Mouse (Mus musculus): ENCODE measurements around the gene Snrnp40.

Gene Snrnp40

DNA sequence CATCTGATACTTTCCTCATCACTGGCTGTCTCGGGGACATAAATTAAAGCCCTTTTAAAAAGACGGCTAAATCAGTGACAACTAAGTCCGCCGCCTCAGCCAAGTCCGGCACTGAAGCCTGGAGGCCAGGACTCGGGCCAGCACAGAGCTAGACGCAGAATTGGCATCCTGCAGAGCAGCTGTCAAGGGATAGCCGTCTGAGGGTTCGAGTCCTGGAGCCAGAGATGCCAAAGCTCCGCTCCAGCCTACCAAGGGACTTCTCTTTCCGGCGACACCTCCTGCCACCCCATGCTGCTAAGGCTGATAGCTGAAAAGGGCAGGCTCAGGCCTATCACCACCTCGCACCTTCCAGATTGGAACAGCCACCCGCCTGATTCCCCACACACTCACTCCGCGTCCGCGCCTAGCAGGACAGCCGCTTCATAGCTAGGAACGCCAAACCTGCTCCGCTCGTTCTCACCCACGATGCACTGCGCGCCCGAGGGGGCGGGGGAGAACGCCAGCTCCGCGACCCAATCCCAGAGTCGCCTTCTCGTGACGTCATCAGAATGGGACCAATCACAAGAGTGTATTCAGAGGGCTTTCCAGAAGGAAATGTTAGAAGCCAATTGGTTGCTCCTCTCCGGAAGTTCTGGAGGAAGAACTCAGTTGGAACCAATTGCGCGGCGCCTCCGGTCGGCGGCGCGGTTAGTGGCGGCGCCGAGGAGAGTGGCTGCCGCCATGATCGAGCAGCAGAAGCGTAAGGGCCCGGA, at the start of gene Snrnp40, which contains the start of gene Zcchc17:
Gene Snrnp40 (plus strand): TSS at position 647 of the 752 bp plus-strand sequence.
Gene Zcchc17 (minus strand): TSS at position 458 of the 752 bp plus-strand sequence.
- ATAC-seq (ENCODE audit: low TSS enrichment) = peak; percentile 99

DNA sequence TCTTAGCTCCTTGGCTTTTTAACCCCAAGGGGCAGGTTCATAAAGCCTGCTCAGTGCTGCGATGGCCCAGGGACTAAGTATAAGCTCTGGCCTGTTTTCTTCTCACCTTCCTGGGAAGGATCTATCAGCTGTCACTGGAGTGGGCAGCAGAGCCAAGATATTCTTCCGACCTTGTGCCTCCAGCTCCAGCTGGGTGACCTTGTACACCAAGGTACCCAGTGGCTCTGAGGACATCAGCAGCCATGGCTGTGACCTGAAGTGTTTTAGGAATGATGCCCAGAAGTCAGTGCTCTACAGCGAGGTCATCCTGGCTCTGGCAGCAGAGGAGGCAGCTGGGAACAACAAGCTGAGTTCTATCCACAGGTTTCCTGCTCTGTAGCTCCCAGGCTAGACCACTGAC, 47.4 kb upstream of the Snrnp40 start:
- ATAC-seq (ENCODE audit: low TSS enrichment) = no peak

DNA sequence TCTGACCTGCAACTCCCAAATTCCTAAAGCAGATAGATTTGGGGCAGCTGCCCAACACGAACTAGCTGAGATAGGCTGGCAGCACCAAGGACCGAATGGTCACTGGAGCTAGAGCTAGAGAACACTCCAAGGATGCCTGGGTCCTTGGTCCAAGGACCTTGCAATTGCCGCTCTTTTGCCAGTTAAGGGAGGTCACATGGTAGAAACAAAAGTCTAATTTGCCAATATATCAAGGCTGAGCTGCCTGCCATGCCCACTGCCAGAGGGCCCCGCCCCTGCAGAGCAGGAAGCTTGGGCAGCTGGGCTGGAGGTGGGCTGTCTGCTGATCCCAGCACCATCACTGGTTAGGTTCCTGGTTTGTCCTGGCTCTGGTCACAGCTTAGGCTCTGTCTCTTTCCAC, 46.4 kb upstream of the Snrnp40 start:
- ATAC-seq (ENCODE audit: low TSS enrichment) = no peak

DNA sequence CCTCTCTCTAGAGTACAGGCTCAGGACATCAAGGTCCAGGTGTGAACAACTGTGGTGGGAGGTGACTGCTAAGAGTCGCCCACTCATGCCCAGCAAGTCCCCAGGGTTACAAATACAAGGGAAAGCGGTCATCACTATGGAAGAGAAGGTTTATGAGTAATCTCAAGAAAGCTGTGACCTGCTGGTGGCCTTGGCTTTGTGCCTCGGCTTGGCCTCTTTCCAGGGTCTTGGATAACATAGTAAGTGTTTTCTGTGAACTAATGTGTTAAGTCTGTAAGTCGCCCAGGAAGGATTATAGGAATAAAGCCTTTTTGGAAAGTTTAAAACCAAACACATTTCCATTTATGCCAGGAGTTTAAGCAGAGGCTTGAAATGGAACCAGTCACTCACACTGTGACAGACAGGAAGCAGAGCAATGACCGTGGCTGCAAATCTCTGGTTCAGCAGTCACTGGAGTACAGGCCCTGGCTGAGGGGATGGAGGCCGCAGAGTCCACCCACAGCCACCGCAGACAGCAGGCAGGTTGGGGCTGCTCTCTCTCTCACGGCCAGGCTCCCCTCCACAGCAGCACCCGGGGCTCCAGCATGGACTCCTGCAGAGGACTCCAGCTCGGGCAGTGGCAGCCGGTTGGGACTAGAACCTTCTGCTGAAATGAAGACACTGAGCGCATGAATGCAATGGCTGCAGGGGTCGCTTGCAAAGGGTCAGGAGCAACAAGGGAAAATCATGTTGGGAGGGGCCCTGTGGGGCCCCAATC, 44.0 kb upstream of the Snrnp40 start:
- no peak for ATAC-seq (ENCODE audit: low TSS enrichment)

DNA sequence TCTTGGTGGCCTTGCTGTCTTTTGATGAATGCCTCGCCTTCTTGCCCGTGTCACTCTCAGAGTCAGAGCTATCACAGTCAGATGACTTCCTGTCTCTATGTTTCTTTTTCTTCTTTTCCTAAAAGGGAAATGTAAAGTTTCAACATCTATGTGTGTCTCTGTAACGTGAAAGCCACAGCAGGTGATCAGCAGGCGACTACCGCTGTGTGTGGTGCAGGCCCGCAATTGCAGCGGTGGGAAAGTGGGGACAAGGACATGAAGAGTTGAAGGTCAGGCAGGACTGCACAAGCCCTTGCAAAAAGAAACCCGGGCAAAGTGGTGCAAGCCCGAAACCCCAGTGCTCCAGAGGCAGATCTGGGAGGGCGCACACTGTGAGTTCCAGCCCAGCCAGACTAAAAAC, 43.2 kb upstream of the Snrnp40 start:
- no peak for ATAC-seq (ENCODE audit: low TSS enrichment)

DNA sequence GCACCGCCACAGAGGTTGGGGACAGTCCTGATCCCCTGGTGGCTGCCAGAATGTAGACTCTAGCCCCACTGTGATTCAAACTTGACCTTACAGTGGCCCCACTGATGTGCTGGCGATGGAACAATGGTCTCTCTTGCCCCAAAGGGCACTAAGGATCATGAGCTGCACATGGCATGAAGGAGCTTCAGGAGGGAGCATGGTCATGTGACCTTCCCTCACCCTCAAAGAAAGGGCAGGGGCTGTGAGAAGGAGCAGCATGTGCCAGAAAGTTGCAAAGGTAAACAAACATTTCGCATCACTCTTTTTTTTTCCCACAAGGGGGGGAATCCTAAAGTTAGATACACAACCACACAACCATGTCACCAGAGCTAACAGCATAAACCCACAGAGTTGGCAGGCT, 41.8 kb upstream of the Snrnp40 start:
- no peak for ATAC-seq (ENCODE audit: low TSS enrichment)

DNA sequence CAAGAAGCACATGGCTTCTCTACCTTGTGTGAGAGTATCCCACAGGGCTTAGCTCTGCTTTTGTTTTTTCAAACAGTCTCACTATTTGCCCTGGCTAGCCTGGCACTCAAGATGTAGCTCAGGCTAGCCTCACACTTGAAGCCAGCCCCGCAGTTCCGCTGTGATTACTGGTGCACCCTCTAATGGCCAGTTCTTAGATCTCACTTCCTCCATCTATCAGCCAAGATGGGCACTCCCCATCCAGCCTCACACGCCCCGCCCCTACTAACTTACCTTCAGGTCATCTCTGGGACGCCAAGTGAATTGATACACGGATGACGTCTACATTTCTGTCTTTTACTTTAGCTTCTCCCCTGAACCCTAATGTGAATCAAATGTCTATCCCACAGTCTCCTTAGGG, 40.4 kb upstream of the Snrnp40 start:
- ATAC-seq (ENCODE audit: low TSS enrichment) = no peak

DNA sequence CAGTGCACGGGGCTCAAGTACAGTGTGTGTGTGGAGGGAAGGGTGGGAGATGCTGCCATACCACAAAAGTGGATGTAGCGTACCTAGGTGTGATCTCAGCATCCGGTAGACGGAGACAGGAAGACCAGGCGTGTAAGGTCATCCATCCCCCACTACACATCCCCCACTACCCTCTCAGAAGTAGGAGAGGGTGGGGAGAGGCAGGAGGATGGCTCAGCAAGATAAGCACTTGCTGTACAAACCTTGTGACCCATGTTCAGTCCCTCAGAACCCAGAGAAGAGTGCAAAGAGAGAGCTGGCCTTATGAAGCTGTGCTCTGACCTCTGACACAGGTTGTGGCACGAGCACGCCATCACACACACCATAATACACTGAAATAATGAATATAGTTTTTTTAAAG, 38.3 kb upstream of the Snrnp40 start:
- ATAC-seq (ENCODE audit: low TSS enrichment) = no peak

DNA sequence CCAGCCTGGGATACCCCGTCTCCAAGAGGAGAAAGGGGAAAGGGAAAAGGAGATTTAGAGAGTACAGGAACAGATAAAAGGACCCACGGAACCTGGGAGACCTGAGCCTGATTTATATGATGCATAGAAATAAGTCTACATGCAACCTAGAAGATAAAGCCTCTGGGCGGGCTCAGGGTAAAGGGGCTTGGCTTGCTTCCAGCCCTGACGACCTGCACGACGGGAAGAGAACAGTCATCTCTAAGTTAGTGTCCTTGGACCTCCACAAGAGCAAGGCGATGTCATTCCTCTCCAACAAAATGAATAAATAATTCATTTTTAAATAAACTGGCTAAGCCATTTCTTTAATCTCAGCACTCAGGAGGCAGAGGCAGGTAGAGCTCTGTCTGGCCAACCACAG, 37.4 kb upstream of the Snrnp40 start:
- no peak for ATAC-seq (ENCODE audit: low TSS enrichment)

DNA sequence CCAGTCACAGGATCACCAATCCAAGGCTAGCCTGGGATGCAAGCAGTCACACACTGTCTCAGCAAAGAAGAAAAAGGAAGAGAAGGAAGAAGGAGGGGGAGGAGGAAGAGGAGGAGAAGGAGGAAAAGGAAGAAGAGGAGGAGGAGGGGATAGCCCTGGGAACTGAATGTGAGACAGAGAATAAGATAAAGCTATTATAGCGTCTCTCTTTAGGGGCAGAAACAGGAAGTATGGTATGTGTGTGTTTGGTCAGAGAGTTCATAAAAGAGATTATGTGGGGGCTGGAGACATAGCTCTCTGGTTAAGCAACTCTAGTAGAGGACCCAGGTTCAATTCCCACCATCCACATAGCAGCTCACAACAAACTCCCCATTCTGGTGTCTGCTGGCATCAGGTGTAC, 36.8 kb upstream of the Snrnp40 start:
- no peak for ATAC-seq (ENCODE audit: low TSS enrichment)

DNA sequence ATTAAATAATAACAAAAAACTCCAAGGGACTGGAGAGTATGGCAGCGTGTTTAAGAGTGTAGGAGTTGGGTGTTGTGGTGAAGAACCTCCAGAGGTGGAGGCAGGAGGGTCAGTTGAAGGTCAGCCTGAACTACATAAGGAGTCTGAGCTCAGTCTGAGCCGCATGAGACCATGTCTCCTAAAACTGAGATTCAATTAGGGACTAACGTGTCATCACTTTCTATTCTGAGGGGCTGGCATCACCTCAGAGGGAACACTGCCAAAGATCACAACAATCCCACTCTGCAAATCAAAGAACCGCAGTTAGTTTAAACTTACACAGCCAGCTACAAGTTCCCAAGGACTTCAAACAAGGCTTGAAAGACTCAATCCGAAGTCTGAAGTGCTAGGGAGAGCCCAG, 36.3 kb upstream of the Snrnp40 start:
- ATAC-seq (ENCODE audit: low TSS enrichment) = no peak

DNA sequence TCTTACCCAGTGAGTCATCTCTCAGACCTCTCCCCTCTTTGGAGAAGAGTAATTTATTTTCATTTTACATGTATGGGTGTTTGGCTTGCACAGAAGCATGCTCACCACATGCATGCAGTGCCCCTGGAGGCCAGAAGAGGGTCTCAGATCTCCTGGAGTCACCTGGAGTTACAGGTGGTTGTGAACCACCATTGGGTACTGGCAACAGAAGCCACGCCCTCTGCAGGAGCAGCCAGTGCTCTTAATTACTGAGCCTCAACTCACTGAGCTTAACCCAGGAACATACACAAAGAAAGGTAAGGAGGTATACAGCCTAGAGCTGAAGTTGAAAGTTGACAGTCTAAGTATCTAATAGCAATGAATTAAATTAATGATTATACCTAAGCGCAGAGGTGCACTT, 34.5 kb upstream of the Snrnp40 start:
- no peak for ATAC-seq (ENCODE audit: low TSS enrichment)

DNA sequence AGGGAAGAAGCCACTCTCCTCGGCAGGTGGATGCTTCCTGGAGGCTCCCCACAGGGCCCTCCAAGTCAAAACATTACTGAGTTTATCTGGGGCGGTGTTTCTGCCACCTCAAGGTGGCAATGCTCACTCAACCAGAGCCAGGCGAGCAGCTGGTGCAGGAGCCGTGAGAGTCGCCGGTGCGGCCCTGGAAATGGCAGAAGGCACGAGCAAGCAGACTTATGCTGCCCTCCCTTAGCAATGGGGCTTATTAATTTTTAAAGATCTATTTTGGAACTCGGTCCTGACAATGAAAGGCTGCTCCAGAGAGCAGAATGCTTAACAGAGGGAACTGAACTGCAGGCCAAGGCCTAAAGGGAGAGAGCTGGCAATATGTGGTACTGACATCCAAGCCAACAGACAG, 32.6 kb upstream of the Snrnp40 start:
- ATAC-seq (ENCODE audit: low TSS enrichment) = no peak

DNA sequence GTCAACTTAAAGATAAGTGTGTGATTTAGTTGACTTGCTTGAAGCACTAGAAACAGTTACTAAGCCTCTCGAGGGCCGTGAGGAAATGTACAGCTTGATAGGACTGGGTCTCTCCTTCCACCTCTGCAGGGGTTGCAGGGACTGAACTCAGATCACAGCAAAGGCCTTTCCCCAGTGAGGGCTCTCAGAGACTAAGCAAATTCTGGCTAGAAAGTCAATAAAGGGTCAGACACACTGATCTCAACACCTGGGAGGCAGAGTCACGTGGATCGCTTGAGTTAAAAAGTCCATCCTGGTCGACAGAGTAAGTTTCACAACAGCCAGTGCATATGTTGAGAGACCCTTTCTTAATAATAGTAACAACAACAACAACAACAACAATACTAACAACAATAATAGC, 24.1 kb upstream of the Snrnp40 start:
- no peak for ATAC-seq (ENCODE audit: low TSS enrichment)

DNA sequence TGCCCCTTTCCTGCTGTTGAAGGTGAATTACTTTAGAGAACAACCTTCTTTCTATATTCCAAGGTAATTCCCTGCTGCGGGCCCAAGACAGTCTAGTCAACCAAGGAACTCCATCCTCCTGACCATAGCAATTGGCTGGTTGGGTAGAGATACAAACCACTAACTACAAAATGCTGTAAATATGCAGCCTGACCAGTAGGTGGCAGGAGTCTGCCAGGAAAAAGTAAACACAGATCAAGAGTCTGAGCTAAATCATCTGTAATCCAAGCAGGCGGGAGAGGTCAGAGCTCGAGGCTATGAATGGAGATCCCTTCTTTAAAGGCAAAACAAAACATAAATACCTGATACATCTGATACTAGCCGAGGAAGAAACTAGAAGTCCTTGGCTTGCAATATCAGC, 18.2 kb upstream of the Snrnp40 start:
- peak; percentile 64; the same call in 1 of the 2 replicates for ATAC-seq (ENCODE audit: low TSS enrichment)

DNA sequence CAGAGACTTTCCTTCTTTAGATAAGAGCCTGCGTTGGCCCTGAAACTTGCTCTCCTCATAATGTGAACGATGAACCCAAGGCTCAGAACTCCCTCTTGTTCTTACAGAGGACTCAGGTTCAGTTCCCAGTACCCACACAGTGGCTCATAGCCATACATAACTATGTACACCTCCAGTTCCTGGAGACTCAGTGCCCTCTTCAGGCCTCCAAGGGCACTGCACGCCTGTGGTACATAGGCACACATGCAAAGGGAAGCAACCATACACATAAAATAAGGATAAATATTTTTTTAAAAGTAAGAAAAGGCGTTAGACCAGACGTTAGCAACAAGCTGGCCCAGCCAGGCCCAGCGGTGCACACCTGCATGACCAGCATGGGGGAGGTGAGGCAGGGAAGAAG, 10.3 kb upstream of the Snrnp40 start:
- no peak for ATAC-seq (ENCODE audit: low TSS enrichment)

DNA sequence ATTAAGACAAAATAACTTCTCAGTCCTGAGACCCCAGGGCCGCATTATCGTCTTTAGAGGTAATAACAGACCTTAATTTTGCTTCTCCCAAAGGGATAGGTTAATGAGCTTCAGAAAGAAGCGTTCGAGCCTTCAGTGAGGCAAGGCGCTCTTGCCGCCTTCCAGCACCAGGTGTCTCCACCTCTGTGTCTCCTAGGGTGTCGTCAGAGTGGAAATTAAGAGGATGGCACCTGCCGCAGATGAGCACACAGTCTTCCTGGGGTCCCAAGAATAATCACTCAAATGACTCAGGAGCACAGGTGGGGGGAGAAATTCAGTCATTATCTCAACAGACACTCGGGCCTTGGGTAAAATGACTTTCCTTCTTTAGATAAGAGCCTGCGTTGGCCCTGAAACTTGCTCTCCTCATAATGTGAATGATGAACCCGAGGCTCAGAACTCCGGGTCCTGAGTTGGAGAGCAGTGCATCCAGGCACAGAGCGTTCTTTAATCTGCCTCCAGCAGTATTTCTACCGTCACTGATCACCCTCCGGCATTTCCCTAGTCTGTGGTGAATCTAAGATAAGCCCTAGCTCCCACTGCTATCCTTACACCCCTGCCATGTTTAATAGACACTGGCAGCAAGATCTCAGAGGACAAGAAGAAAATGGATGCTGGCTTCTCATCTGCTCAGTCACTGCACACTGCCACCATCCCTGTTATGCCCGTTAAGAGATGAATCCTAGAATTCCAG, 9.1 kb upstream of the Snrnp40 start:
- ATAC-seq (ENCODE audit: low TSS enrichment) = no peak

DNA sequence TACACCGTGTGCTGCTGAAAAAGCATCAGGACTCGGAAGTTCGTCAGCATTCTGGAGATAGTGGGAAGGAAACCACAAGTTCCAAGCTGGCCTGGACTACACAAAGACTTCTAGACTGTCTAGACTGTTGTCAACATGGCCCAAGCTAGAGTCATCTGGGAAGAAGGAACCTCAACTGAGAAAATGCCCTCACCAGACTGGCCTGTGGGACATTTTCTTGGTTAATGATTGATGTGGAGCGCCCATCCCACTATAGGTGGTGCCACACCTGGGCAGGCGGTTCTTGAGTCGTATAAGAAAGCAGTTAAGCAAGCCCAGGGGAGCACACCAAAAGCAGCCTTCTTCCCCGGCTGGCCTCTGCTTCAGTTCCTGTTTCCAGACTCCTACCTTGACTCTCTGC, 7.3 kb upstream of the Snrnp40 start:
- ATAC-seq (ENCODE audit: low TSS enrichment) = no peak

DNA sequence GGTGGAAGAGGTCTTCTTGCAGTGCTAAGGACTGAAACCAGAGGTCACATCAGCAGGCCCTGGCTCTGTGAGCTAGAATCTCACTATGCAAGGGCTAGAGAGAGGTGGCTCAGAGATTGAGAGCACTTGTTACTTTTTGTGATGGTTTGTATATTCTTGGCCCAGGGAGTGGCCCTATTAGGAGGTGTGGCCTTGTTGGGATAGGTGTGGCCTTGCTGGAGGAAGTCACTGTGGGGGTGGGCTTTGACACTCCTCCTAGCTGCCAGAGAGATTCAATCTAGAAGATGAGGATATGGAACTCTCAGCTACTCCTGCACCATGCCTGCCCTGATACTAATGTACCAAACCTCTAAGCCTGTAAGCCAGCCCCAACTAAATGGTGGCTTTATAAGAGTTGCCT, 2.0 kb upstream of the Snrnp40 start:
- ATAC-seq (ENCODE audit: low TSS enrichment) = no peak

DNA sequence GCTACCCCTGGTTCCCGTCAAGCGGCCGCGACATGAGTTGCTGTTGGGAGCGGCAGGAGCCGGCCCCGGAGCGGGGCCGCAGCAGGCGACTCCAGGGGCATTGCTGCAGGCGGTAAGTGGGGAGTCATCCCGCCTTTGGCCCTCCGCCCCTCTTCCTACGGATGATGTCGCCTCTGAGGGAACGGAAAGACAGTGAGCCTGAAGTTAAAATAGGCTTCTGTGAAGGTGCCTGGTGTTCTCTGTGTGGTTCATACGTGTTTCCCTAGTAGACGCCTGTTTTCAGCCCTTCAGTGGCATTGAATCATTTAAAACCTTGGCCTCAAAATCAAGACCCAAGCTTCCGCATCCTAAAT, 282 bp downstream of the Snrnp40 start:
- peak; percentile 35; the same call in 1 of the 2 replicates for ATAC-seq (ENCODE audit: low TSS enrichment)

DNA sequence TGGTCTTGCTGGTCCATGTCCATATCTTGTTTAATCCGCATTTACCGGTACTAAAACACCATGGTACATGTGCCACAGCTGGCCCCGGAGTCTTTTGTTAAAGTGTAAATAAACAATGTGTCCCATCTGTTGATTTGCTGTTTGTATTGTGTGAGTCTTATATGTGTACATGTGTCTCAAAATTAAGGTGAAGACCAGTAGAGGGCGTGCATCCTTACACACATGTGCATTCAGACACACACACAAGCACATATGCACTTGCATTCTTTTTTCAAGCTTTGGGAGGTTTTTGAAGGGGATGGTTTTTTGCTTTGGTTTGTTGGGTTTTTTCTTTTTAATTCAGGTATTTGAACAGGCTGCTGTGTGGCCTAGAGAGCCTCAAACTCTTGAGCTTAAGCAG, 16.7 kb downstream of the Snrnp40 start:
- ATAC-seq (ENCODE audit: low TSS enrichment) = no peak

DNA sequence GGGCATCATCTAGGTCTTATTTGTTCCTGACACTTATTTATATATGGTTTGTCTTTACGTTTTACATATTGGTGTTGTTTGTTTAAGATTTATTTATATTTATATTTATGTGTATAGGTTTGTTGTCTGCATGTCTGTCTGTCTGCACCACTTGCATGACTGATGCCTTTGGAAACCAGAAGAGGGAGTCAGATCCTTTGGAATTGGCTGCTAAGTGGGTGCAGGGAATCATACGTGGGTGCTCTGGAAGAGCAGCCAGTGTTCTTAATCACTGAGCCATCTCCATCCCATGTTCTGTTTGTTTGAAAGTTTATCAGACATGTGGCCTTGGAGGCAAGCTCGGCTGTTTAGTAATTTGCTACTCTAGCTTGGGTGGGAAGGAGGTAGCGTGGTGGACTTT, 17.6 kb downstream of the Snrnp40 start:
- ATAC-seq (ENCODE audit: low TSS enrichment) = peak; percentile 73; the same call in 1 of the 2 replicates

DNA sequence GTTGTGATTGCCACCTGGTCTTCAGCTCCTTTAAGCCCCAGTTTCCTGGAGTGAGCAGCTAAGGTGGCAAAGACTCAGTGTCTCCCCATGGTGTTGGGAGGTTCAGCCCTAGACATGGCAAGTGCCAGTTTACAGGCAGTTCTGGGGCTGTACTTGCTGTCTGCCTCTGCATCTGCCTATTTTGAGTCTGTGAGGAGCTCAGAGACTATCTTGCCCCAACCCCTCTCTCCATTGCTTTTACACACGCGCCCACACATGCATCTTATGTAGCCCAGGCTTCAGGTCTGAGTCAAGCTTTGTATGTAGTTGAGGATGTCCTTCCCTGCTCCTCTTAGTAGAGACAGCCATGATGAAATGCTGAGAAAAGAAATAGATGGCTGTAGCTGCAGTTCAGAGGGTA, 19.2 kb downstream of the Snrnp40 start:
- peak; percentile 57; the same call in 1 of the 2 replicates for ATAC-seq (ENCODE audit: low TSS enrichment)
